Mouse (Mus musculus) CH12.LX (cell line): Measurements from ENCODE around the gene Klhl41. TPM values are rescaled to one million over a fixed set of nuclear protein-coding genes. Genes with fewer than 3 reads are reported as not detected.

ENCODE experiments used
- DNase-seq: peaks from one replicate; pipeline ENCODE4 v3.0.0-alpha.2; 2013; ENCODE audit errors: extremely low read depth
- H3K27ac ChIP-seq: 2 replicates; pipeline ENCODE4 v1.5.1; 2012; ENCODE audit warnings: low read depth, mild to moderate bottlenecking, control low read depth, moderate library complexity; ENCODE audit not compliant: insufficient read depth
- H3K27me3 ChIP-seq: replicated peaks from 2 replicates; pipeline ENCODE3; 2012; ENCODE audit warnings: inconsistent platforms
- H3K36me3 ChIP-seq, 2 experiments: replicated peaks in 1 of 2; 2 replicates each; pipeline versions ENCODE3 to v1.6.1; 2012; ENCODE audit warnings: inconsistent platforms in 1 of 2, low read length in 1 of 2, mild to moderate bottlenecking in 1 of 2, mixed read lengths in 1 of 2, moderate library complexity in 1 of 2; ENCODE audit not compliant: control insufficient read depth in 1 of 2, insufficient read depth in 1 of 2
- H3K4me1 ChIP-seq, 2 experiments: 2 replicates each; pipeline ENCODE4 v1.6.1; 2012; ENCODE audit warnings: inconsistent platforms in 1 of 2, moderate library complexity in 1 of 2; ENCODE audit not compliant: insufficient read depth in 2 of 2, control insufficient read depth in 1 of 2
- H3K4me2 ChIP-seq: 2 replicates; pipeline ENCODE4 v1.6.1; 2012; ENCODE audit warnings: low read depth, mild to moderate bottlenecking, control low read depth; ENCODE audit not compliant: poor library complexity, insufficient read depth, severe bottlenecking
- H3K4me3 ChIP-seq, 3 experiments: fragments of 150-350 bp in 1 of 3; sonication (generic) in 1 of 3; replicated peaks in 1 of 3; 2 replicates each; pipeline versions ENCODE3 to v1.5.1; 2011 to 2012; ENCODE audit warnings: low read depth in 2 of 3, low read length in 2 of 3, mild to moderate bottlenecking in 2 of 3, moderate library complexity in 2 of 3, control low read depth in 1 of 3, improper control_type of control experiment in 1 of 3, inconsistent platforms in 1 of 3, mixed read lengths in 1 of 3; ENCODE audit not compliant: poor library complexity in 1 of 3
- H3K79me2 ChIP-seq: replicated peaks from 2 replicates; pipeline ENCODE4 v1.6.1; 2012; ENCODE audit warnings: mild to moderate bottlenecking, moderate library complexity; ENCODE audit not compliant: control insufficient read depth, poor library complexity, insufficient read depth, severe bottlenecking; ENCODE audit errors: extremely low read depth
- H3K9ac ChIP-seq: 2 replicates; pipeline ENCODE4 v1.6.1; 2012; ENCODE audit warnings: low read depth, mild to moderate bottlenecking, control low read depth, moderate library complexity; ENCODE audit not compliant: insufficient read depth
- H3K9me3 ChIP-seq: replicated peaks from 2 replicates; pipeline ENCODE3; 2012; ENCODE audit warnings: low read length, inconsistent platforms, mixed read lengths
- BHLHE40 ChIP-seq: IDR thresholded peaks from 2 replicates; pipeline ENCODE4 v1.6.1; 2011; ENCODE audit warnings: mild to moderate bottlenecking, low read depth, low read length, improper control_type of control experiment
- CHD1 ChIP-seq: IDR thresholded peaks from 2 replicates; pipeline ENCODE4 v1.6.1; 2012; ENCODE audit warnings: low read depth, low read length, improper control_type of control experiment, inconsistent platforms
- CTCF ChIP-seq, 2 experiments: IDR thresholded peaks in 1 of 2; conservative IDR thresholded peaks in 1 of 2; 2 replicates each; pipeline ENCODE4 v1.5.1; 2011 to 2012; ENCODE audit warnings: low read depth in 2 of 2, low read length in 2 of 2, improper control_type of control experiment in 1 of 2, inconsistent platforms in 1 of 2, mild to moderate bottlenecking in 1 of 2, moderate library complexity in 1 of 2
- E2F4 ChIP-seq: IDR thresholded peaks from 2 replicates; pipeline ENCODE4 v1.6.1; 2011; ENCODE audit warnings: low read depth, low read length, improper control_type of control experiment; ENCODE audit not compliant: insufficient replicate concordance
- ELF1 ChIP-seq: IDR thresholded peaks from 2 replicates; pipeline ENCODE4 v1.6.1; 2014; ENCODE audit warnings: low read depth, mild to moderate bottlenecking, inconsistent platforms, low read length, improper control_type of control experiment
- ETS1 ChIP-seq: conservative IDR thresholded peaks from 2 replicates; pipeline ENCODE4 v1.6.1; 2012; ENCODE audit warnings: low read depth, mild to moderate bottlenecking, inconsistent platforms, low read length, improper control_type of control experiment, moderate library complexity
- GABPA ChIP-seq: IDR thresholded peaks from 2 replicates; pipeline ENCODE4 v1.6.1; 2012; ENCODE audit warnings: low read depth, low read length, improper control_type of control experiment, inconsistent platforms; ENCODE audit not compliant: insufficient replicate concordance
- IRF4 ChIP-seq: IDR thresholded peaks from 2 replicates; pipeline ENCODE4 v1.6.1; 2014; ENCODE audit warnings: low read depth, mild to moderate bottlenecking, inconsistent platforms, low read length, improper control_type of control experiment
- JUN ChIP-seq: IDR thresholded peaks from 2 replicates; pipeline ENCODE4 v1.6.1; 2011; ENCODE audit warnings: low read depth, mild to moderate bottlenecking, low read length, improper control_type of control experiment, moderate library complexity; ENCODE audit not compliant: insufficient read depth
- JUND ChIP-seq: conservative IDR thresholded peaks from 2 replicates; pipeline ENCODE4 v1.6.1; 2011; ENCODE audit warnings: low read depth, low read length, improper control_type of control experiment
- KAT2A ChIP-seq: IDR thresholded peaks from 2 replicates; pipeline ENCODE4 v1.6.1; 2012; ENCODE audit warnings: low read length, improper control_type of control experiment, inconsistent platforms; ENCODE audit not compliant: insufficient replicate concordance
- MAFK ChIP-seq: IDR thresholded peaks from 2 replicates; pipeline ENCODE4 v1.6.1; 2011; ENCODE audit warnings: low read length, improper control_type of control experiment; ENCODE audit not compliant: insufficient replicate concordance
- MEF2A ChIP-seq: IDR thresholded peaks from 2 replicates; pipeline ENCODE4 v1.6.1; 2014; ENCODE audit warnings: low read depth, mild to moderate bottlenecking, inconsistent platforms, low read length, improper control_type of control experiment, borderline replicate concordance
- MYC ChIP-seq: IDR thresholded peaks from 2 replicates; pipeline ENCODE4 v1.6.1; 2011; ENCODE audit warnings: low read depth, mild to moderate bottlenecking, improper control_type of control experiment, low read length
- NELFE ChIP-seq: IDR thresholded peaks from 2 replicates; pipeline ENCODE4 v1.6.1; 2011; ENCODE audit warnings: low read depth, low read length, improper control_type of control experiment
- NRF1 ChIP-seq: IDR thresholded peaks from 2 replicates; pipeline ENCODE4 v1.6.1; 2014; ENCODE audit warnings: low read depth, mild to moderate bottlenecking, inconsistent platforms, low read length, improper control_type of control experiment, moderate library complexity
- PAX5 ChIP-seq: IDR thresholded peaks from 2 replicates; pipeline ENCODE4 v1.6.1; 2012; ENCODE audit warnings: low read length, inconsistent platforms, mixed read lengths
- POLR2A ChIP-seq: IDR thresholded peaks from 2 replicates; pipeline ENCODE4 v1.6.1; 2011; ENCODE audit warnings: low read depth, mild to moderate bottlenecking, improper control_type of control experiment, low read length
- POLR2AphosphoS2 ChIP-seq: IDR thresholded peaks from 2 replicates; pipeline ENCODE4 v1.6.1; 2011; ENCODE audit warnings: low read depth, low read length, improper control_type of control experiment
- RAD21 ChIP-seq: IDR thresholded peaks from 2 replicates; pipeline ENCODE4 v1.6.1; 2011; ENCODE audit warnings: low read depth, mild to moderate bottlenecking, low read length, improper control_type of control experiment, moderate library complexity
- RCOR1 ChIP-seq: conservative IDR thresholded peaks from 2 replicates; pipeline ENCODE4 v1.6.1; 2012; ENCODE audit warnings: low read depth, mild to moderate bottlenecking, inconsistent platforms, low read length, improper control_type of control experiment
- SIN3A ChIP-seq: IDR thresholded peaks from 2 replicates; pipeline ENCODE4 v1.6.1; 2012; ENCODE audit warnings: low read length, improper control_type of control experiment, inconsistent platforms
- SMC3 ChIP-seq: IDR thresholded peaks from 2 replicates; pipeline ENCODE4 v1.6.1; 2011; ENCODE audit warnings: low read depth, low read length, improper control_type of control experiment
- TBP ChIP-seq: conservative IDR thresholded peaks from 2 replicates; pipeline ENCODE4 v1.6.1; 2011; ENCODE audit warnings: low read depth, low read length, improper control_type of control experiment
- UBTF ChIP-seq: IDR thresholded peaks from 2 replicates; pipeline ENCODE4 v1.6.1; 2012; ENCODE audit warnings: low read depth, mild to moderate bottlenecking, inconsistent platforms, low read length, improper control_type of control experiment, moderate library complexity
- USF1 ChIP-seq: IDR thresholded peaks from 2 replicates; pipeline ENCODE4 v1.6.1; 2014; ENCODE audit warnings: low read depth, mild to moderate bottlenecking, inconsistent platforms, low read length, improper control_type of control experiment
- USF2 ChIP-seq: conservative IDR thresholded peaks from 2 replicates; pipeline ENCODE4 v1.6.1; 2011; ENCODE audit warnings: low read depth, low read length, improper control_type of control experiment
- ZC3H11A ChIP-seq: IDR thresholded peaks from 2 replicates; pipeline ENCODE4 v1.6.1; 2012; ENCODE audit warnings: low read depth, mild to moderate bottlenecking, inconsistent platforms, low read length, improper control_type of control experiment
- ZKSCAN1 ChIP-seq: IDR thresholded peaks from 2 replicates; pipeline ENCODE4 v1.6.1; 2012; ENCODE audit warnings: low read depth, inconsistent platforms, low read length, improper control_type of control experiment, borderline replicate concordance
- ZNF384 ChIP-seq: IDR thresholded peaks from 2 replicates; pipeline ENCODE4 v1.6.1; 2012; ENCODE audit warnings: low read depth, low read length, improper control_type of control experiment, inconsistent platforms
- dilution Hi-C: fragments of 300-500 bp; cut with MboI; formaldehyde crosslinking; loops from 2 replicates; pipeline ENCODE4 v1.14.3; 2020; ENCODE audit warnings: low sequenced_read_pairs; ENCODE audit not compliant: extremely low pct_unique_long_range_greater_than_20kb, extremely low pct_ligation_motif_present
- in situ Hi-C: fragments of 300-500 bp; cut with MboI; formaldehyde crosslinking; loops from 3 replicates; pipeline ENCODE4 v1.14.3; 2019; ENCODE audit warnings: low sequenced_read_pairs, low pct_ligation_motif_present, low pct_unique_long_range_greater_than_20kb, mixed read lengths
- polyA plus RNA-seq: library from polyadenylated mRNA; unstranded; fragments of >175 nt; gene quantifications from 2 replicates; pipeline ENCODE4 v1.2.1, GENCODE M21; 2012; ENCODE audit warnings: low read depth; ENCODE audit not compliant: insufficient read length
- total RNA-seq, 2 experiments: library from RNA; depleted of rRNA; stranded (reverse); fragments of 300-350 nt in 1 of 2; fragments of >200 nt in 1 of 2; gene quantifications; 2 replicates each; pipeline ENCODE4 v1.2.3; 2012 to 2014

Klhl41 gene
- 0.04 TPM in 2 replicates for total RNA-seq (2012; rRNA removed)
- 0.11 TPM in 1 of 2 replicates, not detected in the other for total RNA-seq (2014; rRNA removed)
- polyA plus RNA-seq: 0.12 and 0.27 TPM in 2 replicates

- H3K79me2 ChIP-seq: no peaks in the 10 kb centered on the region
- no peaks in the 10 kb centered on the region for H3K9me3 ChIP-seq
- H3K9ac ChIP-seq: no peak within 1 kb of the TSS
- no peak within 1 kb of the TSS for H3K4me2 ChIP-seq
- dilution Hi-C loops: no loop called here
- no peaks in the 10 kb centered on the region for H3K27me3 ChIP-seq
- H3K27ac ChIP-seq: no peak within 1 kb of the TSS
- peaks cover 0 to 3% of the 10 kb centered on the region in 2 experiments for H3K36me3 ChIP-seq
- no peak for DNase-seq
- in situ Hi-C loops: no loop called here
- H3K4me3 ChIP-seq: no peak within 1 kb of the TSS
- no peak for TF ChIP-seq RCOR1
- no peak for TF ChIP-seq POLR2AphosphoS2
- TF ChIP-seq SIN3A: no peak
- TF ChIP-seq ZKSCAN1: no peak
- no peak for TF ChIP-seq USF2
- no peak for TF ChIP-seq TBP
- no peak for TF ChIP-seq POLR2A
- TF ChIP-seq JUN: no peak
- TF ChIP-seq NELFE: no peak
- no peak for TF ChIP-seq IRF4
- TF ChIP-seq MEF2A: no peak; the same call in 1 of the 2 replicates
- no peak for TF ChIP-seq UBTF
- no peak for TF ChIP-seq KAT2A
- TF ChIP-seq CTCF (conservative IDR thresholded peaks at IDR 0.05 in 1 of 2, IDR thresholded peaks at IDR 0.05 in 1 of 2; ENCODE audit: low read depth in 2 of 2, low read length in 2 of 2): no peak
- no peak for TF ChIP-seq ELF1
- no peak for TF ChIP-seq MAFK
- TF ChIP-seq SMC3: no peak
- no peak for TF ChIP-seq ZC3H11A
- no peak for TF ChIP-seq JUND
- H3K4me1 ChIP-seq: peaks cover 2 to 27% of the 10 kb centered on the region in 2 experiments; a peak in 2 of 4 replicates
Measured at GRCm38 (mm10) chr2:69669853-69670252, at the start of gene Klhl41. TSS of gene Klhl41 (plus strand) at chr2:69670120.

- dilution Hi-C loops (no loop called here), in situ Hi-C loops (loop anchor here (25.0 kb wide), 1 partner anchor 158 kb away; the partner anchor contains the start of genes Ccdc173 and Phospho2)
- H3K9me3 ChIP-seq: peaks cover 5% of the 10 kb centered on the region
- peaks cover 2% of the 10 kb centered on the region for H3K27me3 ChIP-seq
- H3K79me2 ChIP-seq: no peaks in the 10 kb centered on the region
- TF ChIP-seq GABPA (no peak), CHD1 (no peak), RAD21 (no peak), NELFE (no peak), MAFK (no peak), USF1 (no peak), RCOR1 (no peak), ELF1 (no peak), SIN3A (no peak), PAX5 (no peak), IRF4 (no peak), JUND (no peak), POLR2A (no peak), NRF1 (no peak), BHLHE40 (no peak), ETS1 (no peak), ZNF384 (no peak), E2F4 (no peak), UBTF (no peak), MYC (no peak)
- DNase-seq: no peak
- no peak overlapping the region for H3K4me3 ChIP-seq
- peaks cover 0 to 5% of the 10 kb centered on the region in 2 experiments; a peak in 2 of 4 replicates for H3K4me1 ChIP-seq
- no peak overlapping the region for H3K9ac ChIP-seq
- H3K27ac ChIP-seq: no peak overlapping the region
- H3K36me3 ChIP-seq: no peaks in the 10 kb centered on the region
- no peak overlapping the region for H3K4me2 ChIP-seq
Measured at GRCm38 (mm10) chr2:69629215-69629614, 40.7 kb upstream of the Klhl41 start.
